Mouse (Mus musculus) intestine, postnatal 0 days (tissue): ENCODE data around the gene Aaas. TPM values are rescaled to one million over a fixed set of nuclear protein-coding genes. Genes with fewer than 3 reads are reported as not detected.

Experiments used
- ATAC-seq: fragments of 200-750 bp; cut with Nextera tagmentation; 2 replicates; pipeline ENCODE4 v1.8.0; 2017; ENCODE audit warnings: mild to moderate bottlenecking, moderate TSS enrichment, moderate library complexity
- H3K27ac ChIP-seq: fragments of 300-500 bp; sonication (generic); 2 replicates; pipeline ENCODE4 v1.5.1; 2014; ENCODE audit warnings: mild to moderate bottlenecking, low read depth, low read length, moderate library complexity
- H3K27me3 ChIP-seq: fragments of 300-500 bp; sonication (generic); replicated peaks from 2 replicates; pipeline ENCODE4 v1.6.1; 2014; ENCODE audit warnings: low read length, mixed read lengths; ENCODE audit not compliant: control insufficient read depth, insufficient read depth
- H3K36me3 ChIP-seq: fragments of 300-500 bp; sonication (generic); 2 replicates; pipeline ENCODE4 v1.6.1; 2014; ENCODE audit warnings: mild to moderate bottlenecking, moderate library complexity; ENCODE audit not compliant: control insufficient read depth, insufficient read depth
- H3K4me1 ChIP-seq: fragments of 300-500 bp; sonication (generic); replicated peaks from 2 replicates; pipeline ENCODE4 v1.6.1; 2014; ENCODE audit warnings: antibody characterized with exemption, low read length, mixed read lengths; ENCODE audit not compliant: control insufficient read depth, insufficient read depth
- H3K4me2 ChIP-seq: fragments of 300-500 bp; sonication (generic); replicated peaks from 2 replicates; pipeline ENCODE4 v1.6.1; 2014; ENCODE audit warnings: low read depth, mild to moderate bottlenecking, moderate library complexity
- H3K4me3 ChIP-seq: fragments of 300-500 bp; sonication (generic); 2 replicates; pipeline ENCODE4 v1.5.1; 2014; ENCODE audit warnings: low read depth, low read length
- H3K9ac ChIP-seq: fragments of 300-500 bp; sonication (generic); 2 replicates; pipeline ENCODE4 v1.6.1; 2014; ENCODE audit warnings: mild to moderate bottlenecking, low read depth, low read length
- H3K9me3 ChIP-seq: fragments of 300-500 bp; sonication (generic); 2 replicates; pipeline ENCODE4 v1.6.1; 2016; ENCODE audit warnings: mixed run types; ENCODE audit not compliant: control insufficient read depth
- CTCF ChIP-seq: sonication (generic); IDR thresholded peaks from 2 replicates; pipeline ENCODE4 v1.5.1; 2016; ENCODE audit warnings: low read depth, mild to moderate bottlenecking, control low read depth, antibody characterized with exemption, moderate library complexity
- WGBS: fragments of 180-500 bp; shearing (Covaris S2); extraction: QIAGEN DNeasy Blood & Tissue Kit; methylation state at CpG from one replicate; pipeline ENCODE4 v1.1.7; 2014; 5-methylcytosine and 5-hydroxymethylcytosine counted together
- polyA plus RNA-seq: library from polyadenylated mRNA; unstranded; fragments of >200 nt; fragmentation: Nextera tagmentation; extraction: Ambion mirVana; gene quantifications from 2 replicates; pipeline ENCODE4 v1.2.1, GENCODE M21; 2015

Gene Aaas
- polyA plus RNA-seq, 1 experiment from 2014 or later: 16.8 TPM

DNA sequence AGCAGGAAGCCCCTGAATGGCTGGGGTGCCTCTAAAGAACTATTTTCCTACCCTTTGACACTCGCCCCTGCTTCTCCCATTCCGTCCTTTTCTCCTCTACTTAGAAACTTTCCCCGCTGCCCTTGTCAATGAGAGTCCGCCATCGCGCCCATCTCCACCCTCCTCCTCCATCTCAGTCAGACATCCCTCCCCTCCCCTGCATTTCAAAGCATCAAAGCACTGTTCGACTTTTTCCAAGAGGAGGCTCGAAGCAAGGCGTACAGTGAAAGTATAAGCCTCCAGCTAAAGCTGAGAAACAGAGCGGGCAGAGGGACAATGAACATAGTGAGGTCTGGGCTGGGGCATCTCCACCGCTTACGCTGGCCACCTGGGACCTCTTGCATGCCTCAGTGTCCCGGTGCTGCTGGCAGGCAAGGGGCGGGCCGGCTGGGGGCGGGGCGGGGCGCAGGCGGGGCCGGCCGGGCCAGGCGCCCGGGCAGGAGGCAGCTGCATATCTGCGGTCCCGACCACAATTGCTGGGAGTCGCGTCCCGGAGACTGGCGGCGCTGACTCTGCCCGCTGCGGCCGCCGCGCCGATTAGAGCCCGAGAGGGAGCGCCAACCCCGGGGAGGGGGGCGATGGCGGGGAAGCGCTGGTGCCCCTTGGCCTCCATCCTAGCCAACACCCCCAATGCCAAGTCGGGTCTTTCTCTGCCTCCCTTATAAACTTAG lies 26.0 kb upstream of the Aaas start:
- no peaks in the 10 kb centered on the region for H3K27me3 ChIP-seq
- H3K36me3 ChIP-seq: no peaks in the 10 kb centered on the region

DNA sequence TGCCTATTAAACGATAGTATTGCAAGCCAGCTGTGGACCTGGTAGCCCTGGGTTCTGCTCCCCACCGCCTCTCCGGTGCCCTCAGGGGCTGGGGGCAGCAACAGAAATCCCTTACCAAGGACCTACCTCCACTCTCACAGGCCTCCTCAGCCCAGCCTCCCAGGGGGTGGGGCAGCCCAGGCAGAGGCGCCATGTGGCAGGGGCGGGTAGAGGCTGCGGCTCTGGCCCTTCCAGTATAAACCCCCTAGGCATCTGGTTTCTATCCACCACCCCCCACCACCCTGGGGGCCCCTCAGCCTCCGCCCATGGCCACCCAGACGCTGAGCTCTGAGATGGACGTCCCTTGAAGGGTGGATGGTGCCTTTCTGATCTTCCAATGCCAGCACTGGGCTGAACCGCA lies 20.2 kb upstream of the Aaas start:
- 0 out of 2 replicates have a peak overlapping the region, but pooled peaks have one; percentile 0 for H3K9ac ChIP-seq
- no peaks in the 10 kb centered on the region for H3K36me3 ChIP-seq
- peak; percentile 31; the same call in 1 of the 2 replicates for ATAC-seq
- H3K27me3 ChIP-seq: no peaks in the 10 kb centered on the region; the same call in 1 of the 2 replicates
- H3K4me2 ChIP-seq: 0 out of 2 replicates have a peak overlapping the region, but pooled peaks have one; percentile 9
- H3K4me1 ChIP-seq: no peaks in the 10 kb centered on the region
- no peaks in the 10 kb centered on the region for H3K9me3 ChIP-seq
- no peak overlapping the region for H3K4me3 ChIP-seq
- no peak for TF ChIP-seq CTCF
- 5% methylated on average over 10 of the region's 10 CpGs for WGBS
- no peak overlapping the region for H3K27ac ChIP-seq

More for the DNA sequence above, 26.0 kb upstream of the Aaas start:
- ATAC-seq: peak; percentile 43
- no peak for TF ChIP-seq CTCF
- H3K4me1 ChIP-seq: 0 out of 2 replicates have a peak, but pooled peaks cover 4% of the 10 kb centered on the region
- H3K9me3 ChIP-seq: no peaks in the 10 kb centered on the region
- WGBS: 2% methylated on average over 42 of the region's 43 CpGs
- peak overlapping the region; percentile 58 for H3K9ac ChIP-seq
- peak overlapping the region; percentile 66 for H3K4me3 ChIP-seq
- peak overlapping the region; percentile 35; the same call in 1 of the 2 replicates for H3K27ac ChIP-seq
- H3K4me2 ChIP-seq: peak overlapping the region; percentile 99

DNA sequence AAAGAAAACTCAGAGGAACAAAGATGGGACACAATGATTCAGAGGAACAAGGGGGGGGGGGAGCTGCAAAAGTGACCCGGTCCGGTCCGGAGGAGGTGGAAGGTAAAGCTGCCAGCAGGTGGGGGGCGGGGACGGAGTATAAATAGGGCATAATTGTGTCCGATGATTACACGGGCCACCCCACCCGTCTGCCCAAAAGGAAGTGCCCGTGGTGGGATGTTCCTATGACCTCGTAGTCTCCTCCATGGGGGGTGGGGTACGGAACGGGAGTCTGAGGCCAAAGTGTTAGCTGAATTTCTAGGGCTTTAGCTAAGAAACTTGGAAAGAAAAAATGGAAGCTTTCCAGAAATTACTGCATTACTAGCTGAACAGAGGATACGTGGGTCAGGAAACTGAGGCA lies 19.4 kb upstream of the Aaas start:
- no peaks in the 10 kb centered on the region for H3K36me3 ChIP-seq
- no peak overlapping the region for H3K9ac ChIP-seq
- no peaks in the 10 kb centered on the region; the same call in 1 of the 2 replicates for H3K27me3 ChIP-seq
- no peaks in the 10 kb centered on the region for H3K4me1 ChIP-seq
- H3K4me2 ChIP-seq: no peak overlapping the region
- ATAC-seq: no peak
- H3K9me3 ChIP-seq: no peaks in the 10 kb centered on the region
- WGBS: 20% methylated on average over 13 of the region's 13 CpGs
- TF ChIP-seq CTCF: no peak
- H3K4me3 ChIP-seq: no peak overlapping the region
- H3K27ac ChIP-seq: no peak overlapping the region

DNA sequence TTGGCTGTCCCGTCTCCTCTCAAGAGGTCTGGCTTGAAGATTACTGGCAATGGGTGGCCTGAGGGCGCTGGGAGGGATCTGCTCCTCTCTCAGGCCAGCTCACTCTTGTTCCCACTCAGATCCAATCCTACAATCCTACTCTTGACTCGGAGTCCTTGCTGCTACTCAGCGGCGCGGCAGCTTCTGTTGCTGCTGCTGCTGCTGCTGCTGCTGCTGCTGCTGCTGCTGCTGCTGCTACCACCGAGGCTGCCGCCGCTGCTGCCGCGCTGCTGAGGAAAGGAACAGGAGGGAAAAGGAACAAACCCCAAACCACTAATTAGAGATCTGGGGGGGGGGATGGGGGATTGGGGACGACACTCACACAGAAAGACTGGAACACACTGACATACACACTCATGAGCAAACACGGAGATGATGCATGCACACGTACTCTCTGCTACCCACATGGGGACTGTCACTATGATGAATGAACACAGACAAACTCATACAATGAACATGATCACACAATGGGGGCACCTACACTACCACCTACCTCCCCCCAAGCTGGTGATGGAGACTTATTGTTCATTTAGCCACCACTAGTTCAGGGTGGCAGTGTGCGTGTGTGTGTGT lies 16.3 kb upstream of the Aaas start, which contains the start of gene Sp7:
Sp7 (minus strand) TSS at position 450 of the 612 bp plus-strand sequence.
- no peaks in the 10 kb centered on the region for H3K36me3 ChIP-seq
- WGBS: 6% methylated on average over 15 of the region's 15 CpGs

DNA sequence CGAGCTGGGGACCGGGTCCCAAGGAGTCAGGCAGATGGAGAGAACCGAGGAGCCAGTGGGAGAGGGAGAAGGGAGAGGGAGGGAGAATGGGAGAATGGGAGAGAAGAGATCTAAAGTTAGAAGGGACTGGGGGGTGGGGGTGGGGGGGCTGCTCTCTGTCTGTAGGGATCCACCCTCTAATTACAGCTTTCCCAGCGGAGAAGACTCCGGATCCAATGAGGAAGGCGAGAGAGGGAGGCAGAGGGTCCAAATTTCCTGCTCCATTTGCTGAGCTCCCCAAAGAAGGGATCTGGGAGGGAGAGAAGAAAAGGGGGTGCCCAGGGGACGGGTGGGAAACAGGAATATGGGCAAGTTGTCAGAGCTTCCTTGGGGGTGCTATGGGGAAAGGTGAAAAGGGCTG lies 15.7 kb upstream of the Aaas start:
- Histone ChIP-seq H3K27me3 (peaks cover 10% of the 10 kb centered on the region; the same call in 1 of the 2 replicates), H3K9ac (no peak overlapping the region), H3K4me2 (peak overlapping the region; percentile 37), H3K4me1 (no peaks in the 10 kb centered on the region), H3K36me3 (no peaks in the 10 kb centered on the region), H3K9me3 (no peaks in the 10 kb centered on the region), H3K4me3 (peak overlapping the region; percentile 11; the same call in 1 of the 2 replicates), H3K27ac (no peak overlapping the region)
- 18% methylated on average over 7 of the region's 7 CpGs for WGBS
- no peak for ATAC-seq
- TF ChIP-seq CTCF: no peak

More for the DNA sequence above, 16.3 kb upstream of the Aaas start, which contains the start of gene Sp7:
- ATAC-seq: no peak
- no peak within 1 kb of the TSS for H3K27ac ChIP-seq
- H3K9ac ChIP-seq: no peak within 1 kb of the TSS
- TF ChIP-seq CTCF: no peak
- peaks cover 10% of the 10 kb centered on the region; the same call in 1 of the 2 replicates for H3K27me3 ChIP-seq
- peak within 1 kb of the TSS; percentile 11; the same call in 1 of the 2 replicates for H3K4me3 ChIP-seq
- no peaks in the 10 kb centered on the region for H3K9me3 ChIP-seq
- H3K4me2 ChIP-seq: peak within 1 kb of the TSS; percentile 37
- H3K4me1 ChIP-seq: no peaks in the 10 kb centered on the region

GRCm38 (mm10) chr15:102364678-102365077 lies 14.1 kb upstream of the Aaas start:
- Histone ChIP-seq H3K4me2 (no peak overlapping the region), H3K36me3 (no peaks in the 10 kb centered on the region), H3K4me1 (no peaks in the 10 kb centered on the region), H3K9me3 (no peaks in the 10 kb centered on the region), H3K4me3 (no peak overlapping the region), H3K9ac (no peak overlapping the region), H3K27me3 (peaks cover 15% of the 10 kb centered on the region; the same call in 1 of the 2 replicates), H3K27ac (no peak overlapping the region)
- 97% methylated on average over 1 of the region's 1 CpGs for WGBS
- TF ChIP-seq CTCF: no peak
- ATAC-seq: no peak
